Mouse (Mus musculus) kidney, postnatal 4 days (tissue): Measurements from ENCODE around the gene Zbtb20.

Source experiments
- DNase-seq, 2 experiments: peaks; one replicate each; pipeline ENCODE4 v3.0.0; 2021; ENCODE audit warnings: mixed read lengths in 2 of 2

Zbtb20 gene

DNA sequence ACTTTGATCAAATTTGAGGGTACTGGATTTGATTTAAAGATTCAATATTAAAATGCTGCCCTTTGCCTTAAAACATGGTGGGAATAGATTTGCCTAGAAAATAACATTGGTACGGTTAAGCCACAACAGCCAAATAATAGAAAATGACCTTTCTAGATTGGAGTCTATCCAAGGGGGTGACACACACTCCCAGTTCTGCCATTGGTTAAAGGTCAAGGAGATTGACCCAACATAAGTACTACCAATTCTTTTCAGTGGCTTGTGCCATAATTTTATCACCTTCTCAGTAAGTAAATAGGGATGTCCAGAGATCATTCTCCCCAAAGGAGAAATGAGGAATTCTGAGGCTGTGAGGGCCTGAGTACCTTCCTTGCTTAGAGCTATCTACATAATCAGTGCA lies 660.2 kb downstream of the Zbtb20 start:
- no peak for DNase-seq

DNA sequence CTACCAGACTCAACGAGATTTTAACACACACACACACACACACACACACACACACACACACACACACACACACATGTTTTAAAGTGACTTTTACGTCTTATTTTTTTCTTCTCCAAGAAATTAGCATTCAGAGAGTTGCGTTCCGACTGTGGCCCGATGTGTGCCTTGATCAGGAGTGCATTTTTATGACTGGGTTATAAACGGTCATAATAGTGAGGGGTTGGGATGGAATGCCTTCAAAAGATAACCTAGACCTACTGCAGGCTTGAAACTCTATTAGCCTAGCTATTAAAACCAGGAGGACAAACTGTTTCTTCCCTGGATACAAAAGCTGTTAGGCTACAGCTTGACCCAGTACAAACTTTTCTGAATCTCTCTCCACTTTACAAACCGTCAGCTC lies 661.5 kb downstream of the Zbtb20 start:
- DNase-seq, result no peak

DNA sequence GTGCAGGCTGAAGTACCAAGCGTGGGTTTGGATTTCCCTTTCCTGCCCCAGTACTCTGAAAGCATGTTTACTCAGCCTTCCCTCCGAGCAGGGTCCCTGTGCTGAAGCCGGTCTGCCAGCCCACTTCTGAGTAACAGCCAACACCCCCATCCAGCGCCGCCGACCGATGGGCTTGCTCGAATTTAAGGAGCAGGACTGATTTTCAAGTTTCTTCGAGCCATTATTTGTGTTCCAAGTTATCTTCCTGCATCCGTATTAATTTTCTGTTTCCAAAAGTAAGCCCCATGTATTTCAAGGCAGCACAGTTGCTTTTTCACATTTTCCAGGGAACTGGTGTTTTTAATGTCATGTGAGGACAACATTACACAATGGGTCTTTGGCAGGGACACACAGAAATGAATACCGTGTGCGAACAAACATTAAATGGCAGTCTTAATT lies 664.0 kb downstream of the Zbtb20 start:
- DNase-seq, result peak in 1 of 2 experiments; percentile 23

DNA sequence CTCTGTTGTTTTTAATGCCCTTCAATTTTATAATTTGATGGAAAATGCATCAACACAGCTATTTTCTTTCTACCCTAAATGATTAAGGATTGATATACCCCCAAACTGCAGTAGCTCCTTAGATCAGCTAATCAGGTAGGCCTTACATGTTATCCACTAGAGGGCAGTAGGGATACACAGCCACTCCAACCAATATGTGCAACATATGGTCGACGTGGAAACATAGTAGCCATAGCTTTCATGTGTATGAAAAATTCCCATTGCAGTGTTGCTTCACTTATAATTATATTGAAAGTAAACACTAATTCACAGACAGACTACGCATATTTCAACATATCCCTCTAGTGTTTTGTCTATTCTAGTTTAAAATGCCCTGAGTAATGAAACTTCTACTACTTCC lies 664.4 kb downstream of the Zbtb20 start:
- DNase-seq, result no peak

DNA sequence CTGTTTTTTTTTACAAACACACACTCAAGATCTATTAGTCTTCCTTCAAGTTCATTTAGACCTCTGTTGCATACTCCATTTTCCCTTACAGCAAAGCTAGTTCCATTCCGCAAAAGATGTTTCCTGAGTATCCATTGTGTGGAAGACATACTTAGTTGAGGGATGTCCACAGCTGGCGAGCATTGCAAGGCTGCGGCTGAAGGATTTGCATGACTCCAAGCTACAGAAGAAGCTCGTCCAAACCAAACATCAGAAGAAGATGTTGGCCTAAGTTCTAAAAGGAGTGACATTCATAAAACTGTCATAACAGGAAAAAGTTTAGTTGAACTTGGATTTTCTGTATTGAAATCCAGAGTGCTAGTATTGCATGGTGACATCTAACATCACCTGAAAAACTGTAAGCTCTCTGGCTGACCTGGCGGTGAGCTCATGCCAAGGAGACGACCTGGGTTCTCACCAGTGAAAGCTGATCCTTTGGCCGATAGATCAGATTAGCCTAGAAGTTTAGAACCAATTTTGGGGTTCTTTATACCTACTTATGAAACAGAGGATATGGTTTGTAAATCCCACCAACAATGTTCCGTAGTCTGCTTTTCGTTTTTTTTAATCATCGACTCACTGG lies 665.0 kb downstream of the Zbtb20 start:
- DNase-seq, result peak; percentile 51 to 64

DNA sequence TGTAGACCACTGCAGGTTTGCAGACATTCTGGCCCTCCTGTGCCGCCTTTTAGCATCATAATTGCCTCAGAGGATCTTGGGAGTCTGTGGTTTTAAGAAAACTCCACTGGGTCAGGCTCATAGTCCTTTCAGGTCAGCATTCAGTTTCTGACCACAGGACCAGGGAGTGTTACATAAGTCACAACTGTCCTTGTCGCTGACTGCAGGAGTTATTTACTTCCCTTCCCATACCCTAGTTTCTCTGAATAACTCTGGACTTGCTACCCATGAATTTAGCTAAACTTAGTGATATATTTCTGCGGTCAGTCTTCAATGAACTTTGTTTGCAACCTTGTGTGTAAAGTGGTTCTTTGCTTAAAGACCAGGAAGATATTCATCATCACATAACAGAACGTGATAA lies 669.6 kb downstream of the Zbtb20 start:
- no peak for DNase-seq

DNA sequence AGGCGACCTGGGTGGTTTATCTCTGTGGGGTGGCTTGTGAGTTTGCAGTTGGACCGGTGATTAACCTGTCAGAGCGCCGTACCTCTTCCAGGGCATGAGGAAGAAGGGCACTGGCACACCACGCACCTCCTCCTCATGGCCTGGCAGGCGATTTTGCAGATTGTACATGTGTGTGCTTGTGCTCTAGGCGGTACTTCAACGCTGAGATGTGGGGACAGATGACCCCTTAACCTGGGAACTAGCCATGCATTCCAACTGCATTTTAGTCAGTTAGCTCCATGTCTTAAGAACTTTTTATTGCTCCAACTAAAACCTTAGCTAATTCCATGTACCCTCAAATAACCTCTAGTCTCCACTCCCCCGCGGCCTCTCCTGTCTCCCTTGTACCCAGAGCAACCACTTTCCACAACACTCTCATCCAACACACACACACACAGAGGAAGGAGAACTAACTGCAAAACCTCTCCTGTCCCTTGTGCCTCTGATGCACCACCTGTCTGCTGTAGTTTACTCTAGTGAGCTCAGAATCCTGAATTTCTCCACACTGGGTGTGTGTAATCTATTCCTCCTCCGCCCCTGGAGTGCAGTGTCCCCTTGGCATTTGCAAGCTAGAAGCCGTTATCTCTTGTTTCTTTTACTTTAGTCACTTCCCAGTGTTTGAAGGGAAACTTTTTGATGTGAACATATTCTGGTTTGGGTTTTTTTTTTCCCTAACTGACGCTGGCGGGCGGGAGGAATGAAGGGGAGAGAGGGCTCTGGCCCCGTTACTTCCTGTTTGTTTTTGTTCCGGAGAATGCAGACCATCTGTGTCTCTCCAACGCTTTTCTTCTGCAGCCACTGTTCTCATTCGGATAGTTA lies 671.9 kb downstream of the Zbtb20 start:
- DNase-seq, result peak; percentile 53 to 67

DNA sequence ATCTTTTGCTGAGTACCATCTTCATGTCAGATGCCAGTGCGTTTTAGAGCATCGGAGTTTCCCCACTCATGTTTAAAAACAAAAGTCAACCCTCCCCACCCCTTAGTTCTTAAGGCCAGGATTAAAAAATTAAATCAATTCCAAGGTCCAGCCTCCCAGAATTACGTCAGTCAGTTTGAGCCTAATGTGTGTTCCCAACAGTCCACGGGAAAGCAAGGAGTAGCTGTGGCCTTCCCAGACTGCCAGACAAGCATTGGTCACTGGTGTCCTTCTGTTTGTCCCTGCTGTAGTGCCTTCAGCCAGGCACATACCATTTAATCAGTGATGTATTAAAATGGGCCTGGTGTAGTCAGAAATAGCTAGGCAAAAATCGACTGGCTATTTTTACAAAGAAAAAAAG lies 673.1 kb downstream of the Zbtb20 start:
- DNase-seq, result peak in 1 of 2 experiments; percentile 35

DNA sequence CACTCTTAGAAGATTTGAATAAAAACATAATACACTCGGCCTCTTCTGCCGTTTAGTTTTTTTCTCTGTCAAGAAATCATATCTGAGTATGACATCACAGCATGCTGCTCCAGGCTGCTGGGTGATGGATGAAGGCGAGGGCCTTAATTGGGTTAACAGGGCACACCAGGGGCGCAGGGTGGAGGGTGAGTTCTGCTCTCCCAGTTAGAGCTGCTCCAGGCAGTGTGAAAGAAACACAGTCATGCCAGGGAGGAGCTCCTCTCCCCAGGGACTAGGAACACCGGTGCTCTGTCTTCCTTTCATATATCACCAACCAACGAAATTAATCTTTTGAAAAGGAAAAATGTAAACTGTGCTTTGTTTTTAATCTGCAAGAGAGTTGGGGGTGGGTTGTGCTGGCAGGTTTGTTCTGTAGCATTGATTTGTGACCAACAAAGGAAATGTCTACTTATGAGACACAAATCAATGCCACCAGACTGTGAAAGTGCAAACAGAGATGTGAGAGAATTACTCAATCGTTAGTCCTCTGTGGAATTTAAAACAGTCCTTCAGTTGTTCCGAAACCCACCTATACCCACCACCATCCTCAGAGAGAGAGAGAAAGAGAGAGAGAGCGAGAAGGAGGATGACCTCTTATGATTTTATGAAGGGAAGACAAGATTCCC lies 673.9 kb downstream of the Zbtb20 start:
- peak; percentile 35 to 50 for DNase-seq

DNA sequence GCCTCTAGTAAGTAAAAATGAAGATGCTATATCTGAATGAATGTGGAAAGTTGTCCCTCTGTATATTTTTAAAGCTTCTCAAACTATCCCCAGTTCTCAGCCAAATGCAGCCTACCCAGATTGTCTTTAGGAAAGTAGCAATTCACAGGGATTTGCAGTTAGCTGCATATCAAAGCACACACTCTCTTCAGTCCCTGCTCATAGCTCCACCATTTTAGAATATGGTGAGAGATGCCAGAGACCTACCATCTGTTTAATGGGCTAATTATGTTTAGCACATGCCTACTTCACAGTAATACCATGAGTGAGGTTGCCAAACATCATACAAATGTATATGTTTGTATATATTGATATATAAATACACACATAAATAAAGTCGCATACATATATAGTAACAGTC lies 676.8 kb downstream of the Zbtb20 start:
- no peak for DNase-seq

DNA sequence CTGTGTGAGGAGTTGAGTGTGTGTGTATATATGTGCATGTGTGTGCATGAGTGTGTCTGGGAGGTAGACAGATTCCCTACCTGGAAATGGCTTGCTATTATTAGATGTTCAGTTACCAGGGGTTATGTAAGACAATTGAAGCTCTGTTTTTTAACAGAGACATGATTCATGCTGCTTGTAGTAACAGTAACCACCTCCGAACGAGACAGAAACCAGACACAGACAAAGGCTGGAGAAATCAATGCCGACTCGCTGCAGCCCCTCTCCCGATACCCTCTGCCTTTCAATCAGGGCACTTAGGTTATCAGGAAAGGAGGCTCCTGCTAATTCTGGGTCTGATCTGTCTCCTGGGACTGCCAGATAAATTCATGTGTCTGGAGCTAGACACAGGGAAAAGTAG lies 681.7 kb downstream of the Zbtb20 start:
- DNase-seq, result no peak

DNA sequence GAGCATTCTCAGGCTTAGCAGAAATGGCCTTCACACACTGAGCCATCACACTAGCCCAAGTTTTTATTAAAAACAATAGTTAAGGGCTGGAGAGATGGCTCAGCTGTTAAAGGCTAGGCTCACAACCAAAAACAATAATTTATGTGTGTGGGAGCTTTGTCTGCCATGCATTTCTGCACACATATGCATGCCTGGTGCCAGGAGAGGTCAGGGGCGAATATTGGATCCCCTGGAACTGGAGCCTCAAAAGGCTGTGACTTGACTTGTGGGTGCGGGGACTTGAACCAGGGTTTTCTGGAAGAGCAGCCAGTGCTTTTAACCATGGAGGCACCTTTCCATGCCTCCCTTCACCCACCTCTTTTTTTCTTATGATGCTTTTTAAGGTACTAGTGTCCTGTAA lies 685.6 kb downstream of the Zbtb20 start:
- DNase-seq, result peak in 1 of 2 experiments; percentile 51

DNA sequence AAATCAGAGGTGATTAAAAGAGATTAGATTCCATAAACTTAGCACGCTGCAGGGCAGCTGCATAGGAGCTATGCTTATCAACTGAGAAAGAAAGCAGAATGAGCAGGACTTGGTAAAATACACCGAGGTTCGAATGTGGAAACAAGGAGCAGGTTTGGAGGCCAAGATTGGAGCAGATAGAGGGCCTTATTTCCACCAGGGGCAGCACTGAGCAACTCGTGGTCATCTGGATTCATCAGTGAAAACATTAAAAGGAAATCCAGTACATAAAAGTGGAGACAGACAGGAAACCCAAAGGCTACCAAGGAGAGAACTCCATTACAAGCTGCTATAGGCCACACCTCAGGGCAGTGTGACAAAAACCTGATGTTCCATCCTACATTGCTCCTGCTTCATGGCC lies 686.3 kb downstream of the Zbtb20 start:
- peak in 1 of 2 experiments; percentile 42 for DNase-seq

DNA sequence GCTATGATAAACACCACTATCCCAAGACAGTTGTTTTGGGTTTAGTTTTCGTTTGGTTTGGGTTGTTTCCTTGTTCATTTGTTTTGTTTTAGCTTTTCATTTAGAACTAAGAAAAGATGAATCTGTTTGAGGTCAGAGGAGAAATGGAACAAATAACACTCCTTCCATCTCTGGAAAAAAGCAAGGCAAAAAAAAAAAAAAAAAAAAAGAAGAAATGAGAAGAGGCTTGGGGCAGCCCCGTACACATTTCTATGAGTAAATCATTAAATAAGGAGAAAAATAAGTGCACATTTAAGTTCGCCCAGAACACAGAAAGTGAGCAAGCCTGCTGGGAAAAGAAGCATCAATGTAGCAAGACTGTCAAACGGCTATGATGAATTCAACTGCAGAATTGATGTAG lies 690.2 kb downstream of the Zbtb20 start:
- no peak for DNase-seq

DNA sequence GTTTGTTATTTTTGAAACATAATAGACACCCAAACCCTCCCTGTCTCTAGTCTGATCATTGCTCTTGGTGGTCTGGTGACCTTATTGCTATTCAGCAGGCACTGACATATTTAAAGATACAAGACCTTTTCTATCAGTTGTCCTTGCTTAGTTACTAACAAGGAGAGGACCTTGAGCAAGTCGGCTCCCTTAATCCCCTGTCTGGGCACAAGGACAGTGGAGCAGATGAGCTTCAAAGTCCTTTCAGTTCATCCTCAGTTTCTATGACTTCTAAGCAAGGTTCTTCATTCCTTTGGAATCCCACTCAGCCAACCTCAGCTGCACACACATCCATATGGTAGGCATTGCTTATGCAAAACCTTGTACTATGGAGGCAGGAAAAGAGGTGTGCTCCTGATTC lies 690.8 kb downstream of the Zbtb20 start:
- no peak for DNase-seq

DNA sequence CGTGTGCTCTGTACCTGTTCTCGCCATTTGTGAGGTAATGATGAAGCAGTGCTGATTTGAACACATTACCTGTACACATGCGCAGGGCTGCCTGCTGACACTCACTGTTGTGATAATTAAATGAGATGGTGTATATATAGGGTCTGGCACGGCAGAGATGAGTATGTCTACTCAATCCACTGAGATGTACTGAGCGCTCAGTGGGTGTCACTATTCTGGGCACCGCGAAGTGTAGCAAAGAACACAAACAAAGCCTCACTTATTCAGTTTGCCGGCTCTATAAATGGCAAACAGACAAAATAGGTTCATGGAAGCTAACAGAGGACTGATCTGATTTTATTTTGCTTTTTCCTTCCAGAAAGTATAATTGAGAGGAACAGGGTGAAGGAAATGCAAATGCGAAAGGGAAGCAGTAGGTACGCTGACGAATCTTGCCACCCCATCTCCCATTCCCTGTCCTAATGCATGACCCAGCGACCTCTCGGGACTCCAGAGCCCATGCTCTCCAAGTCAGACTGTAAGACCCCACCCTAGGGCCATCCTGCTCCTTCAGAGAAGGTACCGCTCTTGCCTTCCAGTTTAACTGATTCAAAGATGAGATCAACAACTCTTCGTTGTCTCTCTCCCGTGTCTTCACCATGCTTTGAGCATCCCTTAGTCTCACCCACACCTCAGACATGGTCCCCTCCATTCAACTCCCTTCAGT lies 695.8 kb downstream of the Zbtb20 start:
- no peak for DNase-seq

DNA sequence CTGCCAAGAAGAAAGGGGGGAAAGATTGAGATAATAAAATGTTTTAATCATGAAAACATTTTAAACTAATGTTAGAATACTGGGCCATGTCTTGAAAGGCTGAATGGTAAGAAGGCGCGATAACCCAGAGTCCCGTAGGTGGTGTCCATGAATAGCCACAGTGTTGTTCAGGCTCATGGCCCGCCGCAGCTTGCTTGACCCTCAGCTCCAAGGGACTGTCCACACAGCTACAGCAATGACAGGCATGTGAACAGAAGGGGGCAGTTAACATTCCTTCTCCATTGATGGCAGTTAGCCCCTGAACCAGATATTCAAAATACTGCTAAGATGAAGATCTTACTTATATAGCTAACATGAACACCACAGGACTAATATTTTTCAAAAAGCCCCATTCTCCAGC lies 696.5 kb downstream of the Zbtb20 start:
- DNase-seq, result no peak

DNA sequence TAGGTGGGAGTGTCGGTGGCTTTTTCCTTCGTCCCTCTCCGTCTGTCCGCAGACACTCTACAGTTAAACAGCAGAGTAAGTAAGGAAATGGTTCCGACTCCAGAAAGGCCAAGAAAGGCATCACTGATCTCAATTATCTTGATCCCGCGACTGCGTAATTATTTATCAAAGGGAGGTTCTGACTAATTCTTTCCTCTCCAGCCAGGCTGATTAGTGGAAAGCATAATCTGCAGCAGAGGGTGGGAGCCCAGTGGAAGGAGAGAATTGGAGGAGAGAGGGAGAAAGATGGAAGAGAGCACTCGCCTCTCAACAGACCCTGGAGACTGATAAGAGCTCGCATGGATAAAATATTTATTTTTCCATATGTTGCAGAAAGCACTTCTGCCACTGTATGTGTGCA lies 697.1 kb downstream of the Zbtb20 start:
- DNase-seq, result no peak

DNA sequence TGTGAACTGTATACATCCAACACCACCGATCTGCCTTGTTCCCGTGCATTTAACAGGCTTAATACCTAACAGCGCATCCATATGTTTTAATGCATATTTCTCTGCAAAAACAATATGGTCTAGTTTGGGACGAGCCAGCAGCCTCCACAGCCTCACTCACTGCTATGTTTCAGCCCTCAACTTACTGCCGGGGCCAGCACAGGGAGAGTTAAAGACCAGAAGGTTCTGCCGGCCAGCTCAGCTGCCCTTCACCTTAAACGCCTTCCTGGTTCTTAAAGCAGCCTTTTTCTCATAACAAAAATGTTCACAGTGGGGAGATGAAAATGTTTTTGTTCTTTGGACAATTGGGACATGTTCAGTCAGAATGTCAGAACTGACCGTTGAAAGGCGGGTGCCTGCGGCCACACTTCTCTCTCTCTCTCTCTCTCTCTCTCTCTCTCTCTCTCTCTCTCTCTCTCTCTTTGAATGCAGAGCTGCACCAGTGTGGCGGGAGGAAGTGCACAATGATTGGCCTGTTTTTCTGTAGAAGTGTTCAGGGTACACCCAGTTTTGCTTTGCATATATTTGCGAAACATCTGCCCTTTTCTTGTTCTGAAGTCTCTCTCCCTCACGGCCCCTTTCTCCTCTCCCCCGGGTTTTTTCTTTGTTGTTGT lies 697.6 kb downstream of the Zbtb20 start:
- DNase-seq, result peak in 1 of 2 experiments; percentile 49

DNA sequence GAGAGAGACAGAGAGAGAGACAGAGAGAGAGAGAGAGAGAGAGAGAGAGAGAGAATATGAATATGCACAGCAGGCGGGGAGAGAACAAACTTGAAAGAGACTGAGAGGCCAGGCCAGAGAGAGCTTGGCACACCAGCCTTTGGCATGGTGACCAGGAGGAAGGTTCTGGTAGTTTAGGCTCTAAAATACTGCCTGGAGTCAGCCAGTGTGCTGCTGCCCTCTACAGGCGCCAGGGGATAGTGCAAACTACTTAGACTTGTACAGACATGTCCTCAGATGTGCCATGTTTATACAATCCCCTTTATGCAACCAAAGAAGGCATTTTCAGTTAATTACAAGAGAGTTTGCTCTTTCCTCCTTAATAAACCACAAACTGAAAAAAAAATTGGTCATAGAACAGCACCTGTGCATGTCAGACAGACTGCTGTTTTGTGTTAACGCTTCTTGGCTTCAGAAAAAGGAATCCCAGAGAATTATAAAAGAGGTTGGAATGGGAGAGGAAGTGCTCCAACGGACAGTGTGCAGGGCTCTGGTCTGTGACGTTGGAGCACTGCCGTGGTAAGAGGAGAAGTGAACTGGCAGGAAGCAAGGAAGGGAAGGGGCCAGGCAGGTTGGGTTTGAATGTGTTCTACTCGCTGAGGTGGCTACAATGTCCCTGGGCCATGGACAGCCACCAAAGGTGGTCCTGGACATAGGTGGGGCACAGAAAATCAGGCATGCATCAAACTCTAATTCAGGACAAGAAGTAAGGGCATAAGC lies 698.5 kb downstream of the Zbtb20 start:
- DNase-seq, result peak; percentile 96

DNA sequence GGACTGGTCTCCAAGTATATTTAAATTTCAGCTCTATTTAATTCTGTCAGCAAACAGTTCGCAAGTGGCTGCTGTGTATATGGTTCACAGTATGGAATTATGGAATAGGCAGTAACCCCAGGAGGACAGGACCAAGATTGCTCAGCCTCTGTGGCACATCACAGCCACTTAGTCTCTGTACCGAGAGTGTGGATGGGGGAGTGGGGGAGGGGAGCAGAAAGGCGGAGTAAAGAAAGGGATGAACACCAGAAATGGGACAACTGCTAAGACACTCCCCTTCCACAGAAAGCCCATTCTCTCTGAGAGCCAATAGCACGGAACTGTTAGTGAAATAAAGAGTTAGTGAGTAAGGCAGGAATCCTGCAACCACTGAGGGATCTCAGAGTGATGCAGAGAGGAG lies 699.4 kb downstream of the Zbtb20 start:
- DNase-seq, result peak in 1 of 2 experiments; percentile 36

DNA sequence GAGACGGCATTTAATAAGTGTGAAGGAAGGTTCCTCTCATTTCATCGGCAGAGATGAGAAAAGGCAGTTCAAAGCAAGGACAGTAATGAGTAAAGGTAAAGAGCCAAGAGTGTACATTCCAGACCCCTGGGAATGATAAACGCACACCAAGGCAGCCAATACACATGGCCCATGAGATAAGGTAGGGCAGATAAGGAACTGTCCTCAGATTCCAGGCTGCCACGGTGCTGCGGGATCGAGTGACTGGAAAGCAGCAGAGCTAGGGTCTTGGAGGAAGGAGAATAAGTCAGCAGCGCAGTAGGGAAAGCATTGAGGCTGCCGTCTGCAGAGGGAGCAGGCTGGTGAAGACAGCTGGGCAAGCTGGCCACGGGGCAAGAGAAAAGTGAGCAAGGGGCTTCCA lies 699.8 kb downstream of the Zbtb20 start:
- no peak for DNase-seq
